Mouse (Mus musculus) gastrocnemius, postnatal 10 days (tissue): ENCODE data around the gene Tjp1. TPM values are rescaled to one million over a fixed set of nuclear protein-coding genes. Genes with fewer than 3 reads are reported as not detected.

Experiments used
- DNase-seq: peaks from one replicate; pipeline ENCODE4 v3.0.0; 2021; ENCODE audit warnings: mixed read lengths
- total RNA-seq, 2 experiments: library from RNA; stranded (reverse); gene quantifications; 2 replicates each; pipeline ENCODE4 v1.2.3; 2021

Tjp1 gene
- total RNA-seq, 2 experiments from 2014 or later = 48.3 to 56.3 TPM

- DNase-seq = no peak
Observed at GRCm38 (mm10) chr7:65489195-65489594, 38.4 kb downstream of the Tjp1 start.

- peak; percentile 28 for DNase-seq
Observed at GRCm38 (mm10) chr7:65486259-65486681, 41.3 kb downstream of the Tjp1 start.

- no peak for DNase-seq
Observed at GRCm38 (mm10) chr7:65484170-65484778, 43.3 kb downstream of the Tjp1 start.

GRCm38 (mm10) chr7:65482216-65482615 lies 45.4 kb downstream of the Tjp1 start:
- DNase-seq = no peak

GRCm38 (mm10) chr7:65472048-65472447 lies 55.5 kb downstream of the Tjp1 start:
- no peak for DNase-seq

GRCm38 (mm10) chr7:65471406-65471805 lies 56.2 kb downstream of the Tjp1 start:
- DNase-seq = no peak

GRCm38 (mm10) chr7:65470214-65470613 lies 57.4 kb downstream of the Tjp1 start:
- no peak for DNase-seq

- DNase-seq = no peak
Observed at GRCm38 (mm10) chr7:65469666-65470065, 57.9 kb downstream of the Tjp1 start.

- DNase-seq = no peak
Observed at GRCm38 (mm10) chr7:65468191-65468590, 59.4 kb downstream of the Tjp1 start.

- no peak for DNase-seq
Observed at GRCm38 (mm10) chr7:65467306-65468021, 60.1 kb downstream of the Tjp1 start.

GRCm38 (mm10) chr7:65466137-65466536 lies 61.4 kb downstream of the Tjp1 start:
- no peak for DNase-seq

GRCm38 (mm10) chr7:65464518-65465037 lies 63.0 kb downstream of the Tjp1 start:
- no peak for DNase-seq

- DNase-seq = no peak
Observed at GRCm38 (mm10) chr7:65463438-65463837, 64.1 kb downstream of the Tjp1 start.

- no peak for DNase-seq
Observed at GRCm38 (mm10) chr7:65461412-65461811, 66.2 kb downstream of the Tjp1 start.

- no peak for DNase-seq
Observed at GRCm38 (mm10) chr7:65460196-65460595, 67.4 kb downstream of the Tjp1 start.

- DNase-seq = no peak
Observed at GRCm38 (mm10) chr7:65456031-65456430, 71.5 kb downstream of the Tjp1 start.

- no peak for DNase-seq
Observed at GRCm38 (mm10) chr7:65455208-65455607, 72.4 kb downstream of the Tjp1 start.

- DNase-seq = no peak
Observed at GRCm38 (mm10) chr7:65454269-65454668, 73.3 kb downstream of the Tjp1 start.

GRCm38 (mm10) chr7:65452246-65452645 lies 75.3 kb downstream of the Tjp1 start:
- peak; percentile 32 for DNase-seq

GRCm38 (mm10) chr7:65450158-65450557 lies 77.4 kb downstream of the Tjp1 start:
- DNase-seq = no peak

- no peak for DNase-seq
Observed at GRCm38 (mm10) chr7:65441505-65441904, 86.1 kb downstream of the Tjp1 start.

- DNase-seq = no peak
Observed at GRCm38 (mm10) chr7:65439518-65439917, 88.1 kb downstream of the Tjp1 start.

- no peak for DNase-seq
Observed at GRCm38 (mm10) chr7:65438146-65438545, 89.4 kb downstream of the Tjp1 start.

GRCm38 (mm10) chr7:65436921-65437320 lies 90.7 kb downstream of the Tjp1 start:
- DNase-seq = no peak
